Mouse (Mus musculus) embryonic facial prominence, embryonic 11.5 days (tissue): ENCODE measurements around the gene Fastk. TPM values are rescaled to one million over a fixed set of nuclear protein-coding genes. Genes with fewer than 3 reads are reported as not detected.

ENCODE experiments used
- ATAC-seq: fragments of 200-750 bp; cut with Nextera tagmentation; replicated peaks from 2 replicates; pipeline ENCODE4 v1.8.0; 2017; ENCODE audit warnings: low read depth; ENCODE audit not compliant: insufficient number of reproducible peaks, low FRiP score, low TSS enrichment
- DNase-seq: peaks from one replicate; pipeline ENCODE4 v3.0.0-alpha.2; 2015; ENCODE audit warnings: low spot score
- H3K27ac ChIP-seq: fragments of 300-500 bp; sonication (generic); replicated peaks from 2 replicates; pipeline ENCODE4 v1.5.1; 2014; ENCODE audit warnings: mild to moderate bottlenecking, low read depth, low read length, control low read depth
- H3K27me3 ChIP-seq: fragments of 300-500 bp; sonication (generic); 2 replicates; pipeline ENCODE4 v1.6.1; 2014; ENCODE audit warnings: mild to moderate bottlenecking, low read length, moderate library complexity, mixed read lengths; ENCODE audit not compliant: control insufficient read depth, insufficient read depth
- H3K36me3 ChIP-seq: fragments of 300-500 bp; sonication (generic); replicated peaks from 2 replicates; pipeline ENCODE4 v1.6.1; 2014; ENCODE audit warnings: low read depth, mild to moderate bottlenecking, low read length, moderate library complexity, mixed read lengths; ENCODE audit not compliant: control insufficient read depth, insufficient read depth
- H3K4me1 ChIP-seq: fragments of 300-500 bp; sonication (generic); 2 replicates; pipeline ENCODE4 v1.6.1; 2014; ENCODE audit warnings: low read length, mixed read lengths; ENCODE audit not compliant: control insufficient read depth, insufficient read depth
- H3K4me2 ChIP-seq: fragments of 300-500 bp; sonication (generic); 2 replicates; pipeline ENCODE4 v1.6.1; 2014; ENCODE audit warnings: low read depth, mild to moderate bottlenecking, control low read depth, low read length, moderate library complexity
- H3K4me3 ChIP-seq: fragments of 300-500 bp; sonication (generic); 2 replicates; pipeline ENCODE4 v1.5.1; 2014; ENCODE audit warnings: low read depth, low read length, control low read depth
- H3K9ac ChIP-seq: fragments of 300-500 bp; sonication (generic); replicated peaks from 2 replicates; pipeline ENCODE4 v1.6.1; 2014; ENCODE audit warnings: mild to moderate bottlenecking, control low read depth, low read length
- H3K9me3 ChIP-seq: fragments of 300-500 bp; sonication (generic); replicated peaks from 2 replicates; pipeline ENCODE4 v1.6.1; 2016; ENCODE audit warnings: mild to moderate bottlenecking, low read length, inconsistent platforms, mixed read lengths; ENCODE audit not compliant: control insufficient read depth
- WGBS: fragments of 180-500 bp; shearing (Covaris S2); extraction: QIAGEN DNeasy Blood & Tissue Kit; methylation state at CpG from one replicate; pipeline ENCODE4 v1.1.7; 2014; 5-methylcytosine and 5-hydroxymethylcytosine counted together
- polyA plus RNA-seq: library from polyadenylated mRNA; unstranded; fragments of >200 nt; fragmentation: Nextera tagmentation; extraction: Ambion mirVana; gene quantifications from 2 replicates; pipeline ENCODE4 v1.2.1, GENCODE M21; 2014

Fastk gene
- polyA plus RNA-seq, 1 experiment from 2014 or later = 77.8 TPM

DNA sequence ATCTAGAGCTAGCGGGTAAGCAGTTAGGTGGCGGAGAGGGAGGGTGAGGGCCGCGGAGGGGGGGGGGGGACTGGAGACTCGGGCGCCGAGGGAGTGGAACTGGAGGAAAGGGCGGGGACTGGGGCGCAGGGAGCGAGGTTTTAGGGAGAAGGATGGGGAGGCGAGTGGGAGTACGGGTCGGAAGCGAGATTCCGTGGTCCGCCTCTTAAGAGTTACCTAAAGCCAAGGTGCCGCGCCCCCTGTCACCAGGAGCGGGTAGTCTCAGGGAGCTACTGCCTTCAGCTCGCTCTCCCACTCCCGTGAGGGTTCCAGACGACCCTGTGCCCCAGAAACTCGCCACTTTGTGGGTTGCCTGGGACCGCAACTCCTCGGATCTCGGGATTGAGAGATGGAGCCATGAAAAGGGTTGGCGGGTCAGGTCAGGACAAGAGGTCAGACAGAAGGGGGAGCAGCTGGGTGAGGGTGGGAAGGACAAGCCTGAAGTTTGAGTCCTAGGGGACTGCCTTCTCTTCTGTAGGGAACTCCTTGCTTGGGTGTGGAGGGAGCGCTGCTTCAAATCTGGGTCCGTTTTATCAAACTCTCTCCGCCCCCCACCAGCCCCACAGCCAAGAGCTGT lies 19.6 kb downstream of the Fastk start:
- DNase-seq (peak; percentile 69), ATAC-seq (no peak)
- H3K9me3 ChIP-seq = no peaks in the 10 kb centered on the region
- H3K36me3 ChIP-seq = peaks cover 5% of the 10 kb centered on the region
- H3K9ac ChIP-seq = peak overlapping the region; percentile 68
- under 1% methylated on average over 25 of the region's 30 CpGs for WGBS
- peak overlapping the region; percentile 67 for H3K27ac ChIP-seq
- peak overlapping the region; percentile 87 for H3K4me2 ChIP-seq
- H3K4me1 ChIP-seq = peaks cover 19% of the 10 kb centered on the region
- H3K4me3 ChIP-seq = peak overlapping the region; percentile 64
- no peaks in the 10 kb centered on the region for H3K27me3 ChIP-seq

DNA sequence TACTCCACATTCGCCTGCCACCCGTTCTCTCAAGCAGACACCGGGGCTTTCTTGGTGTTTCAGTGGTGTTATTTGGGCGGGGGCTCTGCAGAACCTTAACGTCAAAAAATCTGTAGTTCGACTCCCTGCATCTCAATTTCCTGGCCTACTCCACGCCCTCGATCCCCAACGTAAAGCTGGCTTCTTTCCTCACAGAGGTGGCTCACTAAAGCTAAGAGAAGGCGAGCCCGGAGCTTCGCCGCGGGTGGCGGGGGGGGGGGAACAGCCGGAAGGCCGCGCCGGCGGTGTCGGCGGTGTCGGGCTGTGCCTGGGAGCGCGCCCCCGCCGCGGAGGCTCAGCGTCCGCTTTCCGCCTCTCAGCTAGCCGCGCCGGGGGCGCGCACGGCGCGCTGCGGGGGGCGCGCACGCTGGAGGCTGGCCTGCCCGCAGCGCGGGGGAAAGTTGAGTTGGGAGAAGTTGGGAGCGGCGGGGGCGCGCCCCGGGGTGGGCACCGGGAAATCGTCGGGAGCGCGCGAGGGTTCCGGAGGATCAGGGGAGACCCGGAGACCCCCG lies 20.2 kb downstream of the Fastk start:
- H3K9me3 ChIP-seq = no peaks in the 10 kb centered on the region
- ATAC-seq = no peak
- no peaks in the 10 kb centered on the region for H3K27me3 ChIP-seq
- H3K4me2 ChIP-seq = peak overlapping the region; percentile 87
- peak overlapping the region; percentile 67 for H3K27ac ChIP-seq
- WGBS = 2% methylated on average over 51 of the region's 60 CpGs
- H3K4me3 ChIP-seq = peak overlapping the region; percentile 64
- peak; percentile 95 for DNase-seq
- peaks cover 19% of the 10 kb centered on the region for H3K4me1 ChIP-seq
- peak overlapping the region; percentile 68 for H3K9ac ChIP-seq
- H3K36me3 ChIP-seq = peaks cover 2% of the 10 kb centered on the region

DNA sequence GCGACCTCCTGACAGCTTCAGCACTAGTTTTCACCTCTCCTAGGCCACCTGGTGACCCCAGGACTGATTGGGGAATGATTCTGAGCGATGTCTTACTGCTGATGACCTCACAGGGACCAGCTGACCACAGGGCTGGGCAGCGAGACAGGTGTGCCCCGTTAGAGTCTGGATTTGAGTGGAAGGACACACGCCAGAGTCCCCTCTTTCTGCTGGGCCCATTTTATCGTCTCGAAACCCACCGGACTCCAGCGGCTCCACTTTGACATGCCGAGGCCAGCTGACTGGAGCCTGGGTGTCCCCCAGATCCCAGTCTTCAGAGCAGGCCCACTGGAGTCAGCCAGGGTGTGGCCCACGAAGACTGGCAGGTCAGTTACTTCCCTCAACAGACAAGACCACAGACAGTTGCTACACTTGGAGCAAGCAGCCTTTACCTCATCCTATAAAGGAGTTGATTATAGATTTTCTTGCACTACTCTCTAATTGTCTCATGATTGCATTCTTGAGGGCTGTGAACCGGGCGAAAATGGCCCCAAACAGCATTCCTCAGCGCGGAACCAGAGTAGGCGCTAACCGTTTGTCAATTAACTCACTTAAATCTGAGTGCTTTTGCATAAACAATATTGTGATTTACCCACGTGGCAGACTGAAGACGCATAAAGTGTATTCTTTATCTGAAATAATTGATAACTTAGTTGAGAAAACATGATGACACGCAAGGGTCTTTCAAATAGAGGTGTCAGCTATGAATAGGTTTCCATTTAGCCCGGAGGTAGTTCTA lies 20.9 kb downstream of the Fastk start:
- H3K27me3 ChIP-seq = no peaks in the 10 kb centered on the region
- peak overlapping the region; percentile 87 for H3K4me2 ChIP-seq
- peak overlapping the region; percentile 71; the same call in 1 of the 2 replicates for H3K27ac ChIP-seq
- H3K4me3 ChIP-seq = peak overlapping the region; percentile 64
- H3K36me3 ChIP-seq = no peaks in the 10 kb centered on the region; the same call in 1 of the 2 replicates
- ATAC-seq (no peak; the same call in 1 of the 2 replicates), DNase-seq (peak; percentile 15)
- H3K4me1 ChIP-seq = peaks cover 19% of the 10 kb centered on the region
- WGBS = 13% methylated on average over 21 of the region's 21 CpGs
- peak overlapping the region; percentile 68 for H3K9ac ChIP-seq
- H3K9me3 ChIP-seq = no peaks in the 10 kb centered on the region

DNA sequence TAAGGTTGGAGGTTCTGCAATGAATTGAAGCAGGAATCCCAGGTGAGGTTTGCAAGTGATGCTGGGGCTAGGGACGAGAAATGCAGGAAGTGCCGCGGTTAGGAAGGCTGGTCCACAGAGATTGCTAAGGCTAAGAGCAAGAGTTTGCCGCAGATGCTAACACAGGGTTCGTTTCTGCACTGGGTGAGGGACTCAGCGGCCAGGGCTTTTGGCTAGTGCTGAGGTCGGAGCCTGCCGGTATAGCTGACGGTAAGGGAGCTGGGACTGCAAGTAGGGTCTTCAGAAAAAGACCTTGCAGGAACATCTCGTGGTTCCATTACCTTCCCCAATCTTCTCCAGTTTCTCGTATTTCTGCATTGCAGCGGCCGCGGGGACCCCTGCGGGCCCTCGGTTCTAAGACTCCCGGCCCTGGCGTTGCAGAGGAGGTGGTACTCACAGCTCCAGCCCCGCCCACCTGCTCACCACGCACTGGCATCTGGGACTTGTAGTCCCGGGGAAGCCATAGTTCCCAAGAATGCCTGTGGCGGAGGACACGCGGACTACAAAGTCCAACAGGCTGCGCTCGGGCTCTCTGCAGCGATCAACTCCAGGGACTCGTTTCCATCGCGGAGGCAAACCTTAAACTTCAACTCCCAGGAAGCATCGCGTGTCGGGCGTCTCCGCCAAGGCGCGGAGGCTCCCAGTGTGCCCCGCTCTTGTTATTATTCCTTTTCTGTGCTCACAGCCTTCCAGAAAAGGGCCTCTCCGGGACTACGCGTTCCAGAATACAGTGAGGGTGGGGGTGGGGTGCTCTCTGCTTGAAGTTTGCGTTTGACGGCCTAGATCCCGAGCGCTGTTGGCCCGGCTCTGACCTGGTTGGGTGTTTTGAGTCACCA lies 21.7 kb downstream of the Fastk start, which contains the start of the genes Cdk5 and Slc4a2:
Gene Cdk5, minus strand, starts transcription at position 402 of the 875 bp plus-strand sequence.
Gene Slc4a2, plus strand, starts transcription at position 709 of the 875 bp plus-strand sequence.
- ATAC-seq (peak; percentile 90), DNase-seq (peak; percentile 100)
- H3K27ac ChIP-seq = peak within 1 kb of the TSS; percentile 71
- H3K9me3 ChIP-seq = no peaks in the 10 kb centered on the region
- WGBS = under 1% methylated on average over 46 of the region's 46 CpGs
- H3K4me1 ChIP-seq = peaks cover 19% of the 10 kb centered on the region
- peak within 1 kb of the TSS; percentile 76 for H3K9ac ChIP-seq
- H3K27me3 ChIP-seq = no peaks in the 10 kb centered on the region
- peak within 1 kb of the TSS; percentile 87 for H3K4me2 ChIP-seq
- H3K36me3 ChIP-seq = no peaks in the 10 kb centered on the region; the same call in 1 of the 2 replicates
- peak within 1 kb of the TSS; percentile 64 for H3K4me3 ChIP-seq

DNA sequence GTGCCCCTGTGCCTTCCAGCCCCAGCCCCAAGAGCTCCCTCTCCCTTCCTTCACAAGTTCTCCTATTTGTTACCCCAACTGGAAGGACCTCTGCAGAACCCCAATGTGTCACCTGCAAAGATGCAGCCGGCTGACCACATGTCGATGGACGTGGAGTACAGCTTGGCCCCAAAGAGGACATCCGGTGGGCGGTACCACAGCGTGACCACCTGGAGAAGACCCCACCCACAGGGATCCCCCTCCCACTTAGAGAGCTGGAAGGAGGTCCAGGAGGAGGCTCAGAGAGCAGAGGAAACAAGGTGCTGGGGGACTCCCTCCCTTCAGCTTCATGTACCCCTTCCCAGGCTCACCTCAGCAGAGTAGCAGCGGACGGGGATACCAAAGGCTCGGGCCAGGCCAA lies 24.7 kb downstream of the Fastk start:
- no peak for DNase-seq
- 80% methylated on average over 9 of the region's 9 CpGs for WGBS
- H3K4me1 ChIP-seq = no peaks in the 10 kb centered on the region; the same call in 1 of the 2 replicates
- no peaks in the 10 kb centered on the region; the same call in 1 of the 2 replicates for H3K36me3 ChIP-seq
- H3K4me3 ChIP-seq = no peak overlapping the region
- H3K9me3 ChIP-seq = no peaks in the 10 kb centered on the region
- no peak overlapping the region for H3K27ac ChIP-seq
- ATAC-seq = no peak
- no peaks in the 10 kb centered on the region for H3K27me3 ChIP-seq
- H3K4me2 ChIP-seq = no peak overlapping the region
- no peak overlapping the region for H3K9ac ChIP-seq

DNA sequence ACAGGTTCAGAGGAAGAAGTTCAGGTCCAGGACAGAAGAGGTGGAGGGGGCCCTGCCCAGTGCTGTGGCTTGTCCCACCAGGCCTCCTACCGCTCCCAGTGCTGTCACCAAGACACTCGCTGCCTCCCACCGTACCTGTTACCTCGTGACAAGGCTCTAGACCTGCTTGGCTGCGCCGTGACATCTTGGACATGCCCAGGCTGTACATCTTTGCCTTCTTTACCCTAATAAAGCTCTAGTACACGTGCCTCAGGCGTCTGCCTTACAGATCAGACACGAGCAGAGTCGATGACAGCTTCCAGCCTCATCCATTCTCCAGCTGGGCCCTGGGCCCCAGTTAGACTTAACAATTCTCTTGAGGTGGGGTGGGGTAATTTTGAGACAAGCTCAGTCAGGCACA lies 27.5 kb downstream of the Fastk start:
- Histone ChIP-seq H3K9ac (no peak overlapping the region), H3K9me3 (no peaks in the 10 kb centered on the region), H3K27me3 (no peaks in the 10 kb centered on the region), H3K27ac (no peak overlapping the region), H3K4me1 (no peaks in the 10 kb centered on the region; the same call in 1 of the 2 replicates), H3K4me3 (no peak overlapping the region), H3K36me3 (no peaks in the 10 kb centered on the region; the same call in 1 of the 2 replicates), H3K4me2 (no peak overlapping the region)
- ATAC-seq (no peak), DNase-seq (no peak)
- WGBS = 83% methylated on average over 10 of the region's 10 CpGs

DNA sequence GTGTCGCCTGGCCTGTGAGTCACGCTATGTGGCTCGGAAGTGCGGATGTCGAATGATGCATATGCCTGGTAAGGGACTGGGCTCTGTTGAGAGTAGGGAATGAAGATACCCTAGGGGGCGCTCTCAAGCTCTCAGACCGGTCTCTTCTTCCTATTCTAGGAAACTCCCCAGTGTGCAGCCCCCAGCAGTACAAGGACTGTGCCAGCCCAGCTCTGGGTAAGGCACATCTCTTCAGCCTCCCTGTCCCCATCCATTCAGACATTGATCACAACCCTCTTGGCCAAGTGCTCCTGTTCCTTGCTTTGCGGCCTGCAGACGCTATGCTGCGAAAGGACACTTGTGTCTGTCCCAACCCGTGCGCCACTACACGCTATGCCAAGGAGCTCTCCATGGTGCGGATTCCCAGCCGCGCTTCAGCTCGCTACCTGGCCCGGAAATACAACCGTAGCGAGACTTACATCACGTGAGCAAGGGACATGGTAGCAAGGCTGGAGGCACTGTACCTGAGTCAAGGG lies 28.8 kb downstream of the Fastk start:
- Histone ChIP-seq H3K4me1 (no peaks in the 10 kb centered on the region; the same call in 1 of the 2 replicates), H3K4me2 (no peak overlapping the region), H3K27me3 (no peaks in the 10 kb centered on the region), H3K27ac (no peak overlapping the region), H3K9me3 (no peaks in the 10 kb centered on the region), H3K36me3 (no peaks in the 10 kb centered on the region; the same call in 1 of the 2 replicates), H3K4me3 (no peak overlapping the region), H3K9ac (no peak overlapping the region)
- 6% methylated on average over 21 of the region's 21 CpGs for WGBS
- ATAC-seq (peak; percentile 22), DNase-seq (peak; percentile 76)
